Mouse (Mus musculus) olfactory bulb, adult 2 months (tissue): Measurements from ENCODE around the gene Nat10.

ENCODE experiments used
- CTCF ChIP-seq: fragments of 200-500 bp; IDR thresholded peaks from 2 replicates; pipeline ENCODE4 v1.5.1; 2012; ENCODE audit warnings: low read depth, mild to moderate bottlenecking, low read length, moderate library complexity; ENCODE audit not compliant: insufficient read depth
- POLR2A ChIP-seq: fragments of 200-500 bp; IDR thresholded peaks from 2 replicates; pipeline ENCODE4 v1.6.1; 2012; ENCODE audit warnings: mild to moderate bottlenecking, low read depth, low read length, moderate library complexity; ENCODE audit not compliant: insufficient read depth

GRCm38 (mm10) chr2:103754614-103755013, 6.5 kb downstream of the Nat10 start:
- TF ChIP-seq CTCF, result no peak
- TF ChIP-seq POLR2A, result no peak
